Mouse (Mus musculus) CD4-positive naive resting alpha-beta T cell, adult 76 days (primary cell): ENCODE results near the gene Olfr575. TPM values are rescaled to one million over a fixed set of nuclear protein-coding genes. Genes with fewer than 3 reads are reported as not detected.

ENCODE experiments used
- total RNA-seq: library from RNA; stranded (reverse); gene quantifications from one replicate; pipeline ENCODE4 v1.2.4, GENCODE M21; 2023

Gene Olfr575
- not detected for total RNA-seq

DNA sequence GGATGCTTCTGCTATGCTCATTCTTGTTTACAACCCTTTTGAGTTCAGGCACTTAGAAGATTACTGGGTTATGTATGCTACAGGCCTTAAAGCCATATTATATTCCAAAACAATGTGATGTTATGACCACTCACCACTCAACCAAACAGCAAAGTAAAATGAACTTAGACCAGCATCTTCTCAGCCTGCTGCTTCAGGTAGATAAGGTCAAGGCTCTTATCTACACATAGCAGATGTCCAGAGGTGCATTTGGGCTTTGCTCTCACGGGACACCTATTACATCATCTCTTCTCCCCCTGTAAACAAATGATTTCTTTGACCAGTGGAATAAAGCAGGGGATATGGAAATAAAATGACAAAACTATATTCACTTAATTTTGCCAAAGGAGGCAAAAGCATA is at the start of gene Olfr575:
Gene Olfr575, minus strand, starts transcription at position 183 of the 400 bp plus-strand sequence.

DNA sequence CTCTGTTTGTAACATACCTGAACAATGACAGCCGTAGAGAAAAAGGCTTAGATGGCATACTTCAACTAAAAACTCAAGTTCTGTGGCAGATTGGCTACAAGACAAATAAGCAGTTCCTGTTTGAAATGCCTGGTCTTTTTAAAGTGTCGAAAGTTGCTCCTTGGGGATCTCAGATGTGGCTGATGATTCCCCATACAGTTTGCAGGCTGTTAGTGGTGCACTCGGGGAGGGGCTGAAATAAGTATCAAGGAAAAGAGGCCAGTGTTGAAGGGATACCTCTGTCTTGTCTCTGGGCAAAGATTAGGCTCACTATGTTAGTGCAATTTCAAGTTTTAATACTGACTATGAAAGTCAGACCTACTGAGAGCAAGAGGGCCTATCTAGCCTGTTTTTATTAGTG is 30.6 kb upstream of the Olfr575 start, which contains the start of gene Olfr578:
Gene Olfr578, minus strand, starts transcription at position 101 of the 400 bp plus-strand sequence.

DNA sequence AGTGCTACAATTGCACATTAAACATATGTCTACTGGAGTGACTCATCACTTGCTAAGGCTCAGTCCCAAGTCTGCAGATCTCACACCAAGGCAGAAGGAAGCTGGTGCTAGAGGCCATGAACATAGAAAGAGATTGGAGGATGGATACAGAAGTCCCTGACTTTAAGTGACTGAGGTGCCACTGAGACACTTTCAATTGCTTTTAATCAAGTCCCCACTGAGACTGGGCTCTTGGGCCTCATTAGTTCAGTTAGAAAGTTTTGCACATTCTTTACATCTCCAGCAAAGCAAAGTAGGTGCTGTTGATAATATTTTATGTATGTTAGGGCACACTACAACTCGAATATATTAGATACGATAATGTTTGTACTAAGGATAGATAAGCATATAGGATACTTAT is 17.3 kb upstream of the Olfr575 start, which contains the start of gene Olfr577:
Gene Olfr577, minus strand, starts transcription at position 101 of the 400 bp plus-strand sequence.

DNA sequence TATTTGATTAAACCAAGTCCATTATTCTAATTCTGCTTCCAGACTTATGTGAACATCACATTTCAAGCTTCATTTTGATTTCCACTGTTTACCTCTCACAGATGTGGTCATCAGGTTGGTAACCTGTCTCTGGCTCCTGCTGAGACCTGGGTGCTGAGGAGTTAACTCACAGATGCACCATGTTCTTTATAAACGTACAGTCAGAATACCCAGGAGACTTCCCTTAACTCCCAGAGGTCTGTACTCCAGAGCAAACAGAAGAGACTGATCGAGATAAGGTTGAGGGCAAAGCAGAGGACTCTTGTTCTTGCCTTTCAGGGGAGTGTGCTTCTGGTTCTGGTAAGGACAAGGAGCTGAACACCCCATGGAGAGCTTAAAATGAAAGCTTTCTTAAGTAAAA is 3.8 kb upstream of the Olfr575 start, which contains the start of gene Olfr576:
Gene Olfr576, plus strand, starts transcription at position 301 of the 400 bp plus-strand sequence.

DNA sequence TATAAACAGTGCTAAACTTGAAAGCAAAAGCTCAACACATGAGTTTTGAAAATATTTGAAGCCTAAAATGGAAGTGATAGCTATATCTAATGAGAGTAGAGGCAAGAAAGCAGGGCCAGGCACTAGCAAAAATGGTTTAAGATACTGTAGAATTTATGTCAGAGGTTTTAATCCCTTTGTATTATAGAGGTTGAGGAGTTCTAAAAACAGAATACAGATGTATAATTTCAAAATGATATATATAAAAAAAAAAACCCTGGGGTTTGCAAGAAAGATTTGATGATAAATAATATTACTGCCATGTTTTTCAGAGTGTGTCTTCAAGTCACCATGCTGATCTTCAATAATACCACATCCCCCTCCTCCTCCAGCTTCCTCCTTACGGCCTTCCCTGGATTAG is 10.4 kb downstream of the Olfr575 start, which contains the start of gene Olfr574:
Gene Olfr574, plus strand, starts transcription at position 301 of the 400 bp plus-strand sequence.

DNA sequence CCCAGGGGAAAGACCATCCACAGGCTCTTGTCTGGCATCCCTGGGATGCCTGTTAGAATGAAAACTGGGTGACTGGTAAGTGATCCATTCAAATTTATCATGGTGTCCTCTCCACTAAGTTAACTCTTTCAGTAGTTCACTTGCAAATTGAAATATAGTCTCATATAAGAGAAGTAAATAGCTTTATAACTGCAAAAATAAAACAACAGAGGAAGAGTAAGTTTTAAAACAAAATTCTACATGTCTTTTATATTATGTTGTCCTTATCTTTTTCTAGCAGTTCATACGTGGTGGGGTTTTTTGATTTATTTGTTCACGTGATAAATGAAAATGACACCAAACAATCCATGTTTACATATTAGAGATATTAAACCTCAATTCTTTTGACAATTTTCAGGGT is 16.1 kb downstream of the Olfr575 start, which contains the start of gene Olfr573-ps1:
Gene Olfr573-ps1, minus strand, starts transcription at position 101 of the 400 bp plus-strand sequence.

DNA sequence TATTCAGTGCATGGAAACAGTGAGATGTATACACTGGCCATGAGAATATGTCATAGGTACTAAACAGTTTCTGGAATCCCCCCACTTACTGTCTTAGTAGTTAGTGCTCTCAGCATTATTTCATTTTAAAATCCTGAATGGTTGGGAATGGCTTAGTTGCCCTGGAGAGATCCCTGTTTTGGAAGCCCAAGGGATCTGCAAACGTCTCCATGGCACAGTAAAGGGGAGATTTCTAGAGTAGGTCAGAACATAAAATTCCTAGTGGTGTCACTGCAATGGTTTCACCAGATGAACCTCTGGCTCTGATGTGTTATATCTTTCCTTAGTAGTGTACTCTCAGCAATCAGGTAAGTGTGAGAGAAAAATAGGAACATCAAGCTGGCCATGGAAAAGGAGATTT is 34.5 kb downstream of the Olfr575 start, which contains the start of gene Olfr572:
Gene Olfr572, plus strand, starts transcription at position 301 of the 400 bp plus-strand sequence.

DNA sequence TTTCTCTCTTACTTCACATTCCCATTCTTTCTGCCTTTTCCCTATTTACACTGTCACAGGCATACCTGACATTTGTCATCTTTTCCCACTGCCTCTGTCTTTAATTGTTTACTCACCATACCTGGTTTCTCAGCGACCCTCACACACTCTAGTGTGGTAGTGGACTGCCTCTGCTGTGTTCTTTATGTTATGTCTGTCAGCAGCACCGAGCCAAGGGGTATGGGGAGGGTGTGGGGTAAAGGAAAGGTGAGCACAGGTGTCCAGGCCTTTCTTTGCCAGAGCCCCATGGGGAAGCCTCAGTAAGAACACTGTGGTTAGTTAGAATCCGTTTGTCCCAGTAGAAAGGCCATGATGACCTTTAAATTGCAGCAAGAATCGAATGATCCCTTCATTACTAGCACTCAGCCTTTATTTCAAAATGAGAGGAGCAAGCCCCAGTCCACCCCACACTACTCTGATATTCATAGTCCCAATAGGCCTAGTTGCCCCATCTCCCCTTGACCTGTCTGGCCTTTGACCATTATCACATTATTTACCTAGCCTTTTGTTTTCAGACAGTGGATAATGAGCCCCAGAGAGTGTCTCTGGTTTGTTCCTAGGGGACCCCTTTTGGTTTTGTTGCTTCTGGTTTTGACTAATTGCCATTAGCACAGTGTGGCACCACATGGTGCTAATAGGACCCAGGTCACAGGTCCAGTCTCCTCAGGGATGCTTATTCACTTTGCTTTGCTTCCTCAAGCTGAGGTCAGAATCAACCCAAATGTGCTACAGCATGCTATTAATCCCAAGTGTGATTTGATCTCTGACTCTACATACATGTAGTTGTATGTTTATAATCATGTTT is 41.3 kb downstream of the Olfr575 start, which contains the start of gene Olfr571:
Gene Olfr571, minus strand, starts transcription at position 505 of the 844 bp plus-strand sequence.

Other genes starting within 250 kb of the Olfr575 start
- not detected for gene Olfr33, start 239.7 kb downstream of the Olfr575 start, total RNA-seq
- not detected for gene Olfr559, start 231.3 kb downstream of the Olfr575 start, total RNA-seq
- gene Olfr560, start 199.4 kb downstream of the Olfr575 start, total RNA-seq, result not detected
- not detected for gene Olfr78, start 199.3 kb downstream of the Olfr575 start, total RNA-seq
- gene Olfr561, start 187.6 kb downstream of the Olfr575 start, total RNA-seq, result not detected
- not detected for gene Olfr564, start 155.3 kb downstream of the Olfr575 start, total RNA-seq
- not detected for gene Olfr566, start 100.0 kb downstream of the Olfr575 start, total RNA-seq
- gene Olfr568, start 81.7 kb downstream of the Olfr575 start, total RNA-seq, result not detected
- gene Olfr569, start 67.9 kb downstream of the Olfr575 start, total RNA-seq, result not detected
- not detected for gene Olfr570, start 64.2 kb downstream of the Olfr575 start, total RNA-seq
- gene Olfr571, start 41.2 kb downstream of the Olfr575 start, total RNA-seq, result not detected
- not detected for gene Olfr572, start 34.4 kb downstream of the Olfr575 start, total RNA-seq
- gene Olfr573-ps1, start 16.2 kb downstream of the Olfr575 start, total RNA-seq, result not detected
- not detected for gene Olfr574, start 10.3 kb downstream of the Olfr575 start, total RNA-seq
- not detected for gene Olfr576, start 3.9 kb upstream of the Olfr575 start, total RNA-seq
- gene Olfr577, start 17.2 kb upstream of the Olfr575 start, total RNA-seq, result not detected
- not detected for gene Olfr578, start 30.5 kb upstream of the Olfr575 start, total RNA-seq
- gene Olfr582, start 79.2 kb upstream of the Olfr575 start, total RNA-seq, result not detected
- gene Olfr583, start 92.5 kb upstream of the Olfr575 start, total RNA-seq, result not detected
- not detected for gene Olfr584, start 123.1 kb upstream of the Olfr575 start, total RNA-seq
- gene Olfr585, start 138.9 kb upstream of the Olfr575 start, total RNA-seq, result not detected
- not detected for gene Olfr586, start 166.9 kb upstream of the Olfr575 start, total RNA-seq
- gene Olfr588-ps1, start 182.1 kb upstream of the Olfr575 start, total RNA-seq, result not detected
- gene Olfr589, start 197.6 kb upstream of the Olfr575 start, total RNA-seq, result not detected
- not detected for gene Olfr591, start 219.6 kb upstream of the Olfr575 start, total RNA-seq
- gene Olfr592, start 226.0 kb upstream of the Olfr575 start, total RNA-seq, result not detected